Mouse (Mus musculus) c-Kit-positive CD71-positive TER-119-negative erythroid progenitor cells, embryonic 14.5 days (primary cell): ENCODE data around the gene Lrrn2.
"Not testable (repeated sequence)": the region's sequence is repeated elsewhere in the genome, so short reads cannot be mapped to it uniquely, and the experiment has no call there.

Experiments used
- DNase-seq: peaks from one replicate; pipeline ENCODE4 v3.0.0-alpha.2; 2013; ENCODE audit warnings: low read depth

Lrrn2 gene

DNA sequence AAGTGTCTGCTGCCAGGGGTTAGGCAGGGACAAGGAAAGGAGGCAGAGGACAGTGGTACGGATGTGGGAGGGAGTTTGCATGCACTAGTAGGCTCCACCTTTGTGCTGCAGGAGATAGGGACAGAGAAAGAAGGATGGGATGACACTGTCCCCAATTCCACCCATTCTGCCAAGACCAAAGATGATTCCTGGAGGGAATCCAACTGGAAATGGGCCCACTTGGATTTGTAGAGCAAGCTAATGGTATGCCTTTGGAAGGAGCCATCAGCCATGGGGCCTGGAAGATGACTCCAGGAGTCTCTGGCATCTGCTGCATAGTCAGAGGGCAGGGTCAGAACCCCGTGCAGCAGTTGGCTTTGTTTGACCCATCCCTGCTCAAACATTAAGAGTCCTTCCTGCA is 52.3 kb downstream of the Lrrn2 start:
- no peak for DNase-seq

DNA sequence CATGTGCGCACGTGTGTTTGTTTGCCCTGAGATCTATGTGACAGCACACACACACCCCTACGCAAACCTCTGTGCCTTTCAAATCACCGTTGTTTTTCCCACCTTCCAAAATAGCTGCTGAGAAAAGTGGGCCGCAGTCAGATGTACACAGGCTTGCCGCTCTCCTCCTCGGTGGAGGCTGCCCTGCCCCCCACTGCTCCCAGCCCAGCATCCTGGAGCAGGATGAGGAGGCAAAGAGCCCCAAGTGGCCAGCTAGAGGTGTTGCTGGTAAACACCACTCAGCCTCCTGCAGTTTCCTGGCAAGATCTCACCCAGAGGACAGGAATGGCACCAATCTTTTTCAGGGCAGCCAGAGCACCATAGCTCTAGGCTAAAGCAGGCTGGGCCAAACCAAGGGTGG is 54.8 kb downstream of the Lrrn2 start:
- DNase-seq = no peak

DNA sequence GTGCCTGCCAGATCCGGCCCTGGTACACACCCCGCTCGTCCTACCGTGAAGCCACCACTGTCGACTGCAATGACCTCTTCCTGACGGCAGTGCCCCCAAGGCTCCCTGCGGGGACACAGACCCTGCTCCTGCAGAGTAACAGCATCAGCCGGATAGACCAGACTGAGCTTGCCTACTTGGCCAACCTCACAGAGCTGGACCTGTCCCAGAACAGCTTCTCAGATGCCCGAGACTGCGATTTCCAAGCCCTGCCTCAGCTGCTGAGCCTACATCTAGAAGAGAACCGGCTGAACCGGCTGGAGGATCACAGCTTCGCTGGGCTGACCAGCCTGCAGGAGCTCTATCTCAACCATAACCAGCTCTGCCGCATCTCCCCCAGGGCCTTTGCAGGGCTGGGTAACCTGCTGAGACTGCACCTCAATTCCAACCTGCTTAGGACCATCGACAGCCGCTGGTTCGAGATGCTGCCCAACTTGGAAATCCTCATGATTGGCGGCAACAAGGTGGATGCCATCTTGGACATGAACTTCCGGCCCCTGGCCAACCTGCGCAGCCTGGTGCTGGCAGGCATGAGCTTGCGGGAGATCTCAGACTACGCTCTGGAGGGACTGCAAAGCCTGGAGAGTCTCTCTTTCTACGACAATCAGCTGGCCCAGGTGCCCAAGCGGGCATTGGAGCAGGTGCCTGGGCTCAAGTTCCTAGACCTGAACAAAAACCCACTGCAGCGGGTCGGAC is 57.4 kb downstream of the Lrrn2 start:
- DNase-seq = no peak

DNA sequence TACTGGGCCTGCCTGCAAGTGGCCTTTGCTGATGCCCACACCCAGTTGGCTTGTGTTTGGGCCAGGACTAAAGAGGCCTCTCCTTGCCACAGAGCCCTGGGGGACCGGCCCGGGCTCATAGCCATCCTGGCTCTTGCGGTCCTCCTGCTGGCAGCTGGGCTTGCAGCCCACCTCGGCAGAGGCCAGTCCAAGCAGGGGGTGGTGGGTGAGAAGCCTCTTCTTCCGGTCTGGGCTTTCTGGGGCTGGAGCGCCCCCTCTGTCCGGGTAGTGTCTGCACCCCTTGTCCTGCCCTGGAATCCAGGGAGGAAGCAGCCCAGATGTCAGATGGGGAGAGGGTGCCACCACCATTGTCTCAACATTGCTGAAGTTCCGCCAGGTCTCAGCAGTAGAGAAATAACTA is 58.9 kb downstream of the Lrrn2 start:
- no peak for DNase-seq

DNA sequence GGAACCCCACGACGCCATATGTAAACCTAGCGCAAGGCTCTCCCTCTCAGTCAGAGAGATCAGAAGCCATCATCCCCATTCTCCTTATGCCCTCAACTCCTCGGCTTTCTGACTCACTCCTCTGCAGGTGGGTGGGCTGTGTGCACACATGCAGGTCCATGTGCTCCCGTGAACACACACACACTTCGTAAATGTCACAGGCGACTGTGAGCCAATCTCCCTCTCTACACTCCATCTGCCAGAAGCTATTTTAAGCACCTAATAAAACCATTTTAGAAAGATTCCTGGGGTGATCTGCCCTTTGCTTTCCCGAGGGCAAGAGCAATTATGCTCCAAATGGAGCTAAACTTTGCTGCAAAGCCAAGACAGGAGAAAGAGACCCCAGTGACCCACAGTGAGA is 65.8 kb downstream of the Lrrn2 start:
- DNase-seq = no peak

DNA sequence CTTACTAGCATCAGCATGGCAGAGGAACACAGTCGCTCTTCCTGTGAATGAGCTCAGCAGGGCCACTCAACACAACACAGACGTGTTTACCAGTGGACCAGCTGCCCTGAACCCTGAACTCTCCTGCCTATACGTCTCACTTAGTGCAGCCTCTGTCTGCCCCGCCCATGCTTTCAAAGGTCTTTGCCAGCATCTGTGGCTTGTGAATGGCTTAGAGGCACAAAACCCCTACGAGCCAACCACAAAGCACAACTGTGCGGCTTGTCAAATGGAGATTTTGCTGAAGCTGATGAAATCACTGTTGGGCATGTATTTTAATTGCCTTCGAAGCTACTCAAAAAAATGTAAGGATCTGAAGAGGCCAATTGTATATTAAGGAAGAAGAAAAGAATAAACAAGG is 67.7 kb downstream of the Lrrn2 start:
- no peak for DNase-seq

DNA sequence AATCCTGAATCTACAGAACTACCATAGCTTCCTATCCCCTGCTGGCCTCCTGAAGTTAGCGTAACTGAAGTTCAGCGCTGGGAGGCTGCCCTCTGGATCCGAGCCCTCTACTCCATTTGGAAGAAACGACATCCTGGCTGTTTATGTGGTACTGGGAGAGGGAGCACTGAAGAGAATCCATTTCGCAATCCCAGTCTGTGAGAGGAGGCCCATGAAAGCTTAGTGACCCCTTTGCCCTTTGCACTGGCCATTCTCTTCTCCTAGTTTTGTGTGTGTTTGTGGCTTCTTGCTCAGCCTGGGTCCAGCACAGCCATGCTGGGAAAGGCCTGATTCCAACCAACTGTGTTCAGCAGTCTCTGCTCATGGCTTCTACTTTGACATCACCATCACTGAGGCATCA is 76.7 kb downstream of the Lrrn2 start:
- no peak for DNase-seq

DNA sequence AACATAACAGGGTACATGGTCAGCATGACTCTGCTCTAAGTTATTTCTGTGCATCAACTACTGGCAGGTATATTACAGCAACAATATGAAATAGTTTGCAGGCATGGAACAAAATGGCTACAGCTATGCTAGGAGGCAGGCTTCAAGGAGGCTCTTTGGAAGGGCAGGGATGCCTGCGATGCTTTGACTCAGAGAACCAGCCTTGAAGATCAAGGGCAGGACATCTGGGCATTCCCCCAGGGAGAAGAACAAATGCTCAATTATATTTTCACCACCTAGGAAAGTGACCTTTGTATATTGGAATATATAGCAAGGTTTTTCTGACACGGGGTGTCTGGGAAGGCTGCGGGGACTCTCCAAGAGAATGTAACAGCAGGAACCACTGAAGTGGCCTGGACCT is 81.7 kb downstream of the Lrrn2 start:
- no peak for DNase-seq

DNA sequence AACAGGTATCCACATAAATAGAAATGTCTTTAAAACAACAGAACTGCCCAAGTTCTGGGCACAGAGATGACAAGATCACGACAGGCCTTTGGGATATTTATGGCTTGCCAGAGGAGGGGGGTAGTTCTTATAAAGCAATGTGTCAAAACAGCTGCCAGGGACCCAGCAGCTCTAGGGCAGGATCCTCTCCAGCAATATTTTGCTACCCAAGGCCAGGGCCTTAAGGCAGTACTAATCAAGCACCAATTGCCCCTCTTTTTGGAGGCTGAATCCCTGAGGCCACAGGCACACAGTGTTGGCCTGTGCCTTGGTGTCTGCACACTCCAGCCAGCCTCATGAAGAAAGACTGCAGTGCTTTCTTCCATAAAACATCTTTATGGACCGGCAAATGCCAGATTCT is 84.0 kb downstream of the Lrrn2 start:
- DNase-seq = no peak

DNA sequence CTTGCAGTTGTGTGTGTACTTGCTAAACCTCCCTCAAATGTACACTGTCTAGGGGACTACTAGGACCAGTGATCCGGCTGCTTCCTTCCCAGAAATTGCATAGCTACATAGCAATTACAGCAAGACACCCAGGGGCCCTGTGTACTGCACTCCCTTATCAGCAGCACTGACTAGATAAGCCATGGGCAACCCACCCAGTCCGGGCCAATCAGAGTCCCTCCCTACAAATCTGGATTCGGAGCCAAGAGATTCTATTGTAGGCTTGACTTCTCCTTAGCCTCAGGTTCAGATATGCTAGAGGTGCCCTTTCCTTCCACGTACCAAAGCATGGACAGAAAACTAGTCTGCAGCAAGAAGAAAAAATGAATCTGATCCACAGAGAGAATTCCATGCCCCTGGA is 84.6 kb downstream of the Lrrn2 start:
- DNase-seq = no peak

DNA sequence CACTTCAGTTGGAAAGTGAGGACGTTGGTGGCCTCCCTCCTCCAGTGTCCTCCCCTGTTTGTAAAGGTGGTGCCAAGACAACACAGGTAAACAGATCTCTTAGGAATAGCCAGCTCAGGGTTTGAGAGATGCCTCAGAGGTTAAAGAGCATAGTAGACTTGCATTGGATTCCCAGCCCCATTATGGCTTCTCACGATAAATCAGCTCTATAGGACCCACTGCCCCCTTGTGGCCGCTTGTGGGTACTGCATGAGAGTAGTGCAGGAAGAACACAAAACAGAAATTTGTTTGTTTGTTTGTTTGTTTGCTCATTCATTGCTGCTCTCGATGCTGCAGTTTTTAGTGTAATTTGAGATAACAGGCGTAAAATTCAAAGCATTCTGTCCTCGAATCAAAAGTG is 88.6 kb downstream of the Lrrn2 start:
- DNase-seq = peak; percentile 57

DNA sequence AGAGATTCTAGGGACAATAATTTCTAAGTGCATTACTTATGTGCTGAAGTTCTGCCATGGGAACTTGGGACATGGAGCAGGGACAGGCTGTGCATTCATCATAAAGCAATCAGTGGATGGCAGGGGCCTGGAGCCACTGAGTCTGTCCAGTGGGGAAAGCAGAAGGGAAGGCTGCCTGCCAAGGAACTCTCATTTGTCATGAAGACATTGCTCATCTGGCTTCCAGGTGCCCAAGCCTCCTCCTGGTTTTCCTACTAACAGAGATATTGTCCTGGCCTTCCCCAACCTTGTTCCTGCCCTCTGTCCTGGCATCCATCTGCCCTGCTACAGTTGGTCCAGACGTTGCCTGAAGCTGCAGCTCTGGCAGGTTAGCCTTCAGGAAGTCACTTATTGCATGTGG is 97.3 kb downstream of the Lrrn2 start:
- DNase-seq = no peak

DNA sequence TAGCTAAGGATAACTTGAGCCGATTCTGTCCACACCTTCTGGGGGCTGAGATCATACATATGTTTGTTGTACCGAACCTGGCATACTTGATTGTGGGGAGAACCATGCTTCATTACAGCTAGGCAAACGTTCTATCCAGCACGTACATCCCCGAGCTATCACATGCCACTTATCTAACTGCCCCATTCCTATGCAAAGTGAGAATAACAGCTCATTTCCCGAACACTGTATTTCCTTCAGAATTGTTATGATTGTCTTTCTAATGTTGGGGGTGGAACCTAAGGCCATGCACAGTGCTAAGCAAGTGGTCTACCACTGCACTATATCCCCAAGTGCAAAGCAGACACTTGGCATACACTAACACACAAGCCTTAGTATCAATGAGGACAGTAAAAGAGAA is 101.2 kb downstream of the Lrrn2 start:
- no peak for DNase-seq

DNA sequence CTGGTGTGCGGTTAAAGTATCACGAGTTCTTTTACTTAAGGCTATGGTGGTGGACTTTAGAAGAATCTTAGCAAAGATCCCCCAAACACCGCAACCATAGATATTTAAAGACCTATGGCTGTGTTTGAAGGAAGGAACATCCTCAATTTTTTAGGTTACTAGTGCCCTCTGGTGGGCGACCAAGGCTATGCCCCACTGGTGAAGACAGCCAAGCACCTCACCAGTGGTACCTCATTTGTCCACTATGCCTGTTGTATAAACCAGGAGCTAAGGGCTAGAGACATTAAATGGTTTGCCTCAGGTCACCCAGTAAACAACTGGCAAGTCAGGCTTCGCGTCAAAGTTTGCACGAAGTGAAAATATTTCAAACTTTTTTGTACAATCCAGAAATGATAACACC is 102.7 kb downstream of the Lrrn2 start:
- peak; percentile 29 for DNase-seq

DNA sequence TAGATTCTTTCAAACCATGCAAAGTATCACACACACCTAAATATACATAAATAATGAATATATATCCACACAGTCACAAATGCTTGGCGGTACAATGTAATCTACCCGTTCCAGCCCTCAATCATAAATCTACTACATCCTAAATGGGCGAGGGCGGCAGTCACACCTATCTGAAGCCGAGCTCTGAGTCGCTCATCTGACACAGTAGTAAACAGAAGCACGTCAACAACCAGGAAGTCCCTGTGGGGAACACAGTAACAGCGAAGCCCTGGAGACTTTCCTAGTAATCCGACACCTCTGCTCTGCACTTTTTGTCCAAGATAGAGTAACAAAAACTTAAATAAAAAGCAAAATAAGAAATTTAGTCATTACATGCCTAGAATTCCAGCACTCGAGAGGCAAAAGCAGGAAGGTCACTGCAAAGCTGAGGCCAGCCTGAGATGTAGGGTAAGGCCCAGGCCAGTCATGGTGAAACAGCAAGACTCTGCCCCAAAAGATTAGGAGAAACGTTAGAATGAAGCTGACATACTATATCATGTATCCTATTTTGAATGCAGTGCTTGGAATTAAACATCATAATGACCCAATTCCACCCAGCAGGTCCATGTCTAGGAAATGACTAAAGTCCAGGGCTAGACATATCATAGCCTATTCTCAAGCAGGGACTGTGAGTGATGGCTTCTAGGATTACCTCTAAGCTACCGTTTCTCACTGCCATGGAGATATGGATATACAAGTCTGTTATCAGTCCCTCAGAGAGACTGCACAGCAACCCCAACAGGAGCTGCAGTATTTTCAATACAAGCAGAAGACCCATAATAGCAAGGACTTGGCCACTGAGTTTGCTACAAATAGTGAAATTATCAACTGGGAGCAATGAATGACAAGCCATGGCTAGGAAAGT is 108.7 kb downstream of the Lrrn2 start:
- not testable (repeated sequence) for DNase-seq
